Mouse (Mus musculus) C2C12 (cell line): ENCODE data around the gene Wwox. TPM values are rescaled to one million over a fixed set of nuclear protein-coding genes. Genes with fewer than 3 reads are reported as not detected.
"Not testable (repeated sequence)": the region's sequence is repeated elsewhere in the genome, so short reads cannot be mapped to it uniquely, and the experiment has no call there.

Experiments used
- H3K27me3 ChIP-seq: one replicate; pipeline ENCODE4 v1.6.1; 2011; ENCODE audit not compliant: control insufficient read depth, insufficient read depth, insufficient read length
- H3K36me3 ChIP-seq: one replicate; pipeline ENCODE4 v1.6.1; 2011; ENCODE audit not compliant: control insufficient read depth, insufficient read depth
- H3K4me3 ChIP-seq: one replicate; pipeline ENCODE4 v1.5.1; 2011; ENCODE audit warnings: mild to moderate bottlenecking, control low read depth; ENCODE audit not compliant: poor library complexity, insufficient read depth, severe bottlenecking
- H3K79me2 ChIP-seq: one replicate; pipeline ENCODE4 v1.6.1; 2011; ENCODE audit not compliant: control insufficient read depth, insufficient read depth
- H3K79me3 ChIP-seq: one replicate; pipeline ENCODE4 v1.6.1; 2011; ENCODE audit warnings: low read depth, control low read depth
- H3ac ChIP-seq: one replicate; pipeline ENCODE3; 2011; ENCODE audit warnings: low read depth; ENCODE audit not compliant: control insufficient read depth, insufficient read length
- CEBPB ChIP-seq: IDR thresholded peaks from one replicate; pipeline ENCODE4 v1.6.1; 2011; ENCODE audit warnings: low read depth, mild to moderate bottlenecking, control low read depth, moderate library complexity
- CTCF ChIP-seq: IDR thresholded peaks from one replicate; pipeline ENCODE4 v1.5.1; 2011; ENCODE audit not compliant: control insufficient read depth, insufficient read depth, insufficient read length
- FOSL1 ChIP-seq: IDR thresholded peaks from one replicate; pipeline ENCODE4 v1.8.0; 2011; ENCODE audit warnings: mild to moderate bottlenecking, low read length; ENCODE audit not compliant: poor library complexity, insufficient read depth, severe bottlenecking
- MAX ChIP-seq: IDR thresholded peaks from one replicate; pipeline ENCODE4 v1.6.1; 2011; ENCODE audit warnings: mild to moderate bottlenecking, control low read depth
- MYOD1 ChIP-seq: IDR thresholded peaks from one replicate; pipeline ENCODE4 v1.6.1; 2011; ENCODE audit warnings: low read depth; ENCODE audit not compliant: control insufficient read depth, insufficient read length
- MYOG ChIP-seq: IDR thresholded peaks from one replicate; pipeline ENCODE4 v1.6.1; 2011; ENCODE audit not compliant: control insufficient read depth, insufficient read length; ENCODE audit errors: extremely low read depth
- USF1 ChIP-seq: IDR thresholded peaks from one replicate; pipeline ENCODE4 v1.6.1; 2011; ENCODE audit warnings: low read depth, mild to moderate bottlenecking, control low read depth, moderate library complexity
- polyA plus RNA-seq: library from polyadenylated mRNA; unstranded; fragments of >200 nt; fragmentation: generic; extraction: Trizol; gene quantifications from one replicate; pipeline ENCODE4 v1.2.1, GENCODE M21; 2012; ENCODE audit warnings: missing spikeins

The Wwox gene
- polyA plus RNA-seq, 1 experiment: 3.7 TPM

DNA sequence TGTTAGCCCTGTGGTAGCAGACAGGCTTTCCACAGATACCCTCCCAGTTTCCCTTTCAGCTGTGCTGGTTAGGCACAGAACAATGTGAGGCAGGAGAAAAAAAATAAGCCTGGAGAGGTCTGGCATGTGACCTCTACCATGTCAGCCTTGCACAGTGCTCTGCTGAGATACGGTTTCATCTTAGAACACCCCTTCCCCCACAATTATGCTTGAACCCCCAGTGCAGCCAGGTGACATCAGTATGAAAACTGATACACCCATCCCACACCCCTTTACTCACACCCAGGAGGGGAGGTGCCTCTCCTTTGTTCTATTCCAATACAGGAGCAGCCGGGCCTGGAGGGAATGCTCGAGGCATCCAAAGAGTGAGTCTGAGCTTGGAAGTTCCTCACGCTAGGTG, 377.5 kb downstream of the Wwox start:
- Histone ChIP-seq H3K4me3 (no peak overlapping the region), H3K27me3 (no peaks in the 10 kb centered on the region), H3K79me2 (no peaks in the 10 kb centered on the region), H3K36me3 (no peaks in the 10 kb centered on the region), H3K79me3 (no peaks in the 10 kb centered on the region), H3ac (no peak overlapping the region)
- TF ChIP-seq FOSL1 (no peak), MYOG (no peak), CEBPB (no peak), MYOD1 (no peak)

- H3K4me3 ChIP-seq: no peak overlapping the region
- TF ChIP-seq MYOG (no peak), MAX (no peak), CTCF (no peak), USF1 (no peak), FOSL1 (no peak), CEBPB (no peak), MYOD1 (no peak)
- no peaks in the 10 kb centered on the region for H3K79me2 ChIP-seq
- H3K27me3 ChIP-seq: no peaks in the 10 kb centered on the region
- no peak overlapping the region for H3ac ChIP-seq
- H3K36me3 ChIP-seq: no peaks in the 10 kb centered on the region
- no peaks in the 10 kb centered on the region for H3K79me3 ChIP-seq
Observed at GRCm38 (mm10) chr8:114821543-114821942, 382.1 kb downstream of the Wwox start.

DNA sequence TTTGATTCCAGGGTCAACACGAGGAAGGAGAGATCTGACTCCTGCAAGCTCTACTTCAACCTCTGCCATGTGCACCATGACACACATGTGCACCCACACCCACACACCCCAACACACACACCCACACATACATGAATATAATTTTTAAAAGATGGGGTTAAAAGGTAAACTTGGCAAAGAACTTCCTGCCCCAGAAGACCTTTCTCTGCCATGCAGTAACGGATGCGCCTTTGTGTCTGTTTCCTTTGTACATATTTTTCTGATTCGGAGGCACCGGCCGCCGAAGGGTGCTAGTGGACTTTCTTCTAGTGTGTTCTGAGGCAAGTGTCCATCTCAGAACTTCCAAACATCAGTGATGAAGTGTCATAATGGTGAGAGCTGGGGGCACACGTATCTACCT, 386.0 kb downstream of the Wwox start:
- H3K79me3 ChIP-seq: no peaks in the 10 kb centered on the region
- no peaks in the 10 kb centered on the region for H3K79me2 ChIP-seq
- TF ChIP-seq MYOD1: no peak
- TF ChIP-seq CTCF: no peak
- H3K4me3 ChIP-seq: no peak overlapping the region
- no peaks in the 10 kb centered on the region for H3K36me3 ChIP-seq
- no peaks in the 10 kb centered on the region for H3K27me3 ChIP-seq
- no peak overlapping the region for H3ac ChIP-seq

GRCm38 (mm10) chr8:114826991-114827390, 387.5 kb downstream of the Wwox start:
- H3K79me2 ChIP-seq: no peaks in the 10 kb centered on the region
- no peak for TF ChIP-seq CEBPB
- TF ChIP-seq USF1: no peak
- TF ChIP-seq MAX: no peak
- no peak for TF ChIP-seq CTCF
- TF ChIP-seq MYOG: no peak
- no peak for TF ChIP-seq MYOD1
- TF ChIP-seq FOSL1: no peak
- H3K79me3 ChIP-seq: no peaks in the 10 kb centered on the region
- H3K27me3 ChIP-seq: no peaks in the 10 kb centered on the region
- H3K36me3 ChIP-seq: no peaks in the 10 kb centered on the region
- no peak overlapping the region for H3K4me3 ChIP-seq
- no peak overlapping the region for H3ac ChIP-seq

DNA sequence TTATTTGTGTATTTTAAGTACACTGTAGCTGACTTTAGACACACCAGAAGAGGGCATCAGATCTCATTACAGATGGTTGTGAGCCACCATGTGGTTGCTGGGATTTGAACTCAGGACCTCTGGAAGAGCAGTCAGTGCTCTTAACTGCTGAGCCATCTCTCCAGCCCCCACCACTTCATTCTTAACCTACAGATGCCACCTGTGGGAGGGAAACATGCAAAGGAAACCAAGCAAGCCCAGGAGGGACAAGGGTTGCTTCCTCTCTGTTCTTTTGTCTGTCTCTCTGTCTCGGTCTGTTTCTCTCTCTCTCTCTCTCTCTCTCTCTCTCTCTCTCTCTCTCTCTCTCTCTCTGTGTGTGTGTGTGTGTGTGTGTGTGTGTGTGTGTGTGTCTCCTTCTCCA, 388.4 kb downstream of the Wwox start:
- not testable (repeated sequence) for H3K36me3 ChIP-seq, H3K79me3 ChIP-seq, H3K79me2 ChIP-seq

DNA sequence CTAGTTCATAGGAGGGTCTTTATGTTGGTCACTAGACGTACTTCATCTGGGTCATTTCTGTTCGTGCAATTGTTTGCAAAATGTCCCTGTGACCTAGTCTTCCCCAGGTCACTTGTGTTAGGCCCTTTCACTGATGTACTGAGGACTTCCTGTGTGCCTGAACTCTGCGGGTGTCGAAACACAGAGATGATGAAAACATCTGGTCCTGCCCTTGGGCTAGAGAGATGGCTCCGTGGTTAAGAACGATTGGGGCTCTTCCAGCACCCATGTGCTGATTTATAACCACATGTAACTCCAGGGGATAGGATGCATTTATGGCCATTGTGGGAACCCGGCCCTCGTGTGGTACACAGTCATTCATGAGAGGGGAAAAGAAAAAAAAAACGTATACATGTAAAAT, 392.1 kb downstream of the Wwox start:
- Histone ChIP-seq H3K79me2 (no peaks in the 10 kb centered on the region), H3ac (no peak overlapping the region)

More for the DNA sequence above, 388.4 kb downstream of the Wwox start:
- H3ac ChIP-seq, H3K4me3 ChIP-seq, H3K27me3 ChIP-seq: not testable (repeated sequence)

More for the DNA sequence above, 392.1 kb downstream of the Wwox start:
- no peaks in the 10 kb centered on the region for H3K27me3 ChIP-seq
- H3K4me3 ChIP-seq: no peak overlapping the region
- TF ChIP-seq FOSL1: no peak
- TF ChIP-seq MAX: no peak
- no peak for TF ChIP-seq CTCF
- no peak for TF ChIP-seq MYOD1
- no peak for TF ChIP-seq CEBPB
- TF ChIP-seq USF1: no peak
- TF ChIP-seq MYOG: no peak
- H3K36me3 ChIP-seq: no peaks in the 10 kb centered on the region
- no peaks in the 10 kb centered on the region for H3K79me3 ChIP-seq
